Mouse (Mus musculus) adrenal gland, postnatal 4 days (tissue): ENCODE measurements around the gene Lpo. TPM values are rescaled to one million over a fixed set of nuclear protein-coding genes. Genes with fewer than 3 reads are reported as not detected.

Source experiments
- DNase-seq, 2 experiments: peaks; one replicate each; pipeline ENCODE4 v3.0.0; 2021 to 2022; ENCODE audit warnings: low spot score in 2 of 2, mixed read lengths in 2 of 2
- total RNA-seq, 2 experiments: library from RNA; stranded (reverse); gene quantifications; 2 replicates each; pipeline ENCODE4 v1.2.3; 2021

Gene Lpo
- total RNA-seq, 2 experiments from 2014 or later = not detected

- DNase-seq = no peak
Observed at GRCm38 (mm10) chr11:87807433-87807832, 20.7 kb downstream of the Lpo start.

DNA sequence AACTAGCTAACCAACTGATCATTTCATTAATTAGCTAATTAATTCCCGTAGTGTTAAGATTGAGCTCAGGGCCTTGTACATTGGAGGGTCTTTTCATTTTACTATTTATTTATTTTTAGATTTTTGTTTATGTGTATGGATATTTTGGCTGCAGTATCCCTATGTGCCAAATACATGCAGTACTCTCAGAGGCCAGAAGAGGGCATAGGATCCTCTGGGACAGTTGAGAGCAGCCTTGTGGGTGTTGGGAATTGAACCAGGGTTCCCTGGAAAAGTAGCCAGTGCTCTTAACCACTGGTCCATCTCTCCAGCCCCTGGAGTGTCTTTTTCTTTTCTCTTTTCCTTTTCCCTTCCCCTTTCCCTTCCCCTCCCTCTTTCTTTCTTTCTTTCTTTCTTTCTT lies 22.6 kb downstream of the Lpo start:
- DNase-seq = no peak

DNA sequence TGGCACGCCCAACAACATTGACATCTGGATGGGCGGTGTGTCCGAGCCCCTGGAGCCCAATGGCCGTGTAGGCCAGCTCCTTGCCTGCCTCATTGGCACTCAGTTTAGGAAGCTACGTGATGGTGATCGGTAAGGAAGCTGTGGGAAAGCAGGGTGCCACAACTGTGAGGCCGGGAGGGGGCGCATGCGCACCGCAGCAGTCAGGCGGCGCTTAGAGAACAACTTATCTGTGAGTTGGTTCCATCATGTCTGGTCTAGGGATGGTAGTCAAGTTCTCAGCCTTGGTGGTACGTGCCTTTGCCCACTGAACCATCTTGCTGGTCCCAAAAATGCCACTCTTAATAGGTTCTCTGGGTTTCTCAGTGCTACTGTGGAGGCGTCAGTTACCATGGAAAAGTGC lies 25.5 kb downstream of the Lpo start:
- DNase-seq = no peak

- no peak for DNase-seq
Observed at GRCm38 (mm10) chr11:87801711-87802275, 26.3 kb downstream of the Lpo start.

DNA sequence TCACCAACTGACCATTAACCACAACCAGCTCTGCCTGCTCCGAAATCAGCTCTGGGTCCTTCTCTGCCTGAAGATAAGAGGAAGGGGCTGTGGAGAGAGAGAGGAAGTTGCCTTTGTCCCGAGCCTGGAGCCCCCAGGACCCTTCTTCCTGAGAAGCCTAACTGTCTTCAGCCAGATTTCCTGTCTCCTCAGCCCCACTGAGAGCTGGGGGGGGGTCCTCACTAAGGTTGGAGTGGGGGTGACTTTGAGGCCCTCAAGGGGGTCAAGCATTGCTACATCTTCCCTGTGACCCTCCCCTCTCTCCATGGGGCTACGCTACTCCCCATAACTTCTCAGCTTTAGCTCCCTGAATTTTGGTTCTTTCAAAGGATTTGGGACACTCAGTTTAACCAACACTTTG lies 34.6 kb downstream of the Lpo start, which contains the start of gene Mpo:
TSS of gene Mpo (plus strand) at position 122 of the 400 bp plus-strand sequence.
- DNase-seq = no peak

DNA sequence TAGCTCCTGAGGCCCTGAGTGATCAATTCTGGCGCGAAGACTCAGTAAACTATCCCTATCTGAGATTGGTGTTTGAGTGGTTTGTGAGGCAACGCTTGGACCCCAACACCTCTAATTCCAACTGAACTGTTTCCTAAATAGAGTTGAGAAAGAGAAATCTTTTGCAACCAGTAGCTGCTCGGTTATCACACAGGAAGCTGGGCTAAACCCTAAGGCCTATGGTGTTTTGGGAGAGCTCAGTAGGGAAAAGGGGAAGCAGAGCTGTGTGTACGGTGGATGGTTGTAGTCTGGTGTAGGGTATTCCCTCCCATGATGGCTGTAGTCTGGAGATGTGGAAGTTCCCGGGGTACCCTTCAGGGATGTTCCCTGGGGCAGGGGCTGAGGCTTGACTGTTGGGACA lies 38.0 kb downstream of the Lpo start:
- no peak for DNase-seq

GRCm38 (mm10) chr11:87780130-87780529 lies 48.0 kb downstream of the Lpo start:
- DNase-seq = no peak

DNA sequence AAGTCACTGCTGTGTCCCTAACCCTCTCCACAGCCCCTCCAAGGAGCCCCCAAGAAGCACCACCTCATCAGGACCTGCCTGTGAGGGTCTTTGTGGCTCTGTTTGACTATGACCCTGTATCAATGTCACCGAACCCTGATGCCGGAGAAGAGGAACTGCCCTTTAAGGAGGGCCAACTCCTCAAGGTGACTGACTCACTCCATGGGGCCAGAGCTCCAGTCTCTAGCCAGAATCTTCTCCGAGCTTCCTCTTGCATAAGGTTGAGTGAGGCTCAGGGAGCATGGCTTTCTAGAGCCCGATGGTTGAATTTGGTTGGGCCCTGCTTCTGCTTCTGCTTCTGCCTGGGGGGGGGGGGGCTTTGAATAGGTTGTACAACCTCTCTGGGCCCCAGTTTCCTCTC lies 48.7 kb downstream of the Lpo start:
- no peak for DNase-seq

- no peak for DNase-seq
Observed at GRCm38 (mm10) chr11:87778915-87779314, 49.2 kb downstream of the Lpo start.

DNA sequence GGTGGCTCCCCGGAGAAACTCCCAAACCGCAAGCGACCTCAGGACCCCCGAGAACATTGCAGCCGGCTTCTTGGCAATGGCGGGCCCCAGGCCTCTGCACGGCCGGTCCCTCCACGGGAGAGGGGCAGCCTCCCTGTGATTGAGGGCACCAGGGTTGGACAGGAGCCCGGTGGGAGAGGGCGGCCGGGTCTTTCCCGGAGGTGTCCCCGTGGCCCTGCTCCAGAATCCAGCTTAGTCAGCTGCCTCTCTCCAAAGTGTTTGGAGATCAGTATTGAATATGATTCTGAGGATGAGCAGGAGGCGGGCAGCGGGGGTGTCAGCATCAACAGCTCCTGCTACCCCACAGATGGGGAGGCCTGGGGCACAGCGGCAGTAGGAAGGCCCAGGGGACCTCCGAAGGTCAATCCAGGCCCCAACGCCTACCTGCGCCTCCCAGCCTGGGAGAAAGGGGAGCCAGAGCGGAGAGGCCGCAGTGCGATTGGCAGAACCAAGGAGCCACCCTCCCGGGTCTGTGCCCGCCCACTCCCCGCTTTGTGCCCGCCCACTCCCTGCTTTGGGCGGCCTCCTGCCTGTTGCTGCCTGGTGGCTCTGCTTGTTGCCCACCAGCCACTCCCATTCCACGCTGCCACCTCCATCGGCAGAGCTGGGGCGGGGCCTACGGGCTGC lies 49.9 kb downstream of the Lpo start:
- no peak for DNase-seq

DNA sequence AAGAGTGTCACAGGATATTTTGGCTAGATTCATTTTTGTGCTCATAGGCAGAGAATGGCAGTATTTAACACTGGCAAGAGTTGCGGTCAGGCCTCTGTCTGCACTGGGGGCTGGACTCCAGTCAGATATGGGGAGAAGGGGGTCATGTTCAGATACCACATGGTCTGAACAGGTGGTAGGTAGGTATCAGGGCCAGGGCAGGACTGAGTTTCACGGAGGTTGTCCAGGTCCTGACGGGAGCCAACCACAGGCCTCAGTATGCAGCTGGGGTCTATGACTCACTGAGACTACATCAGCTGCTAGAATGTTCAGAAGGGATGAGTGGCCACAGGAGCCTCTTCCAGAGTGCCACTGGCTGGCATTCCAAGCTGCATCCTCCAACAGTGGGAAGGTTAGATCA lies 55.7 kb downstream of the Lpo start:
- DNase-seq = no peak

- DNase-seq = peak; percentile 50 to 66
Observed at GRCm38 (mm10) chr11:87770989-87771388, 57.1 kb downstream of the Lpo start.

DNA sequence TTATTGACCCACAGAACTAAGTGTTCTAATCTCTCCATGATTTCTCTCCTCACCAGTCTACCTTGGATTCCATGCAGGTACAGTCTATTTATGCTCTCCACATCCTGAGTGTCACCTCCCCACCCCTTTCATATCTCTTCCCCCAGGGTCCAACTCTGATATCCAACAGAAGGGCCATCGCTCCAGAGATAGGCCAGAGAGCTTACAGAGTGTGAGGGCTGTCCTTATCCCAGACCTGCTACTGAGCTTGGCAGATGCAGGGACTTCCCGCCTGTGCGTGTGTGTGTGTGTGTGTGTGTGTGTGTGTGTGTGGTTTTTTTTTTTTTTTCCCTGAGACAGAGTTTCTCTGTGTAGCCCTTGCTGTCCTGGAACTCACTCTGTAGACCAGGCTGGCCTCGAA lies 59.3 kb downstream of the Lpo start:
- DNase-seq = no peak

- DNase-seq = no peak
Observed at GRCm38 (mm10) chr11:87763988-87764876, 63.9 kb downstream of the Lpo start.

DNA sequence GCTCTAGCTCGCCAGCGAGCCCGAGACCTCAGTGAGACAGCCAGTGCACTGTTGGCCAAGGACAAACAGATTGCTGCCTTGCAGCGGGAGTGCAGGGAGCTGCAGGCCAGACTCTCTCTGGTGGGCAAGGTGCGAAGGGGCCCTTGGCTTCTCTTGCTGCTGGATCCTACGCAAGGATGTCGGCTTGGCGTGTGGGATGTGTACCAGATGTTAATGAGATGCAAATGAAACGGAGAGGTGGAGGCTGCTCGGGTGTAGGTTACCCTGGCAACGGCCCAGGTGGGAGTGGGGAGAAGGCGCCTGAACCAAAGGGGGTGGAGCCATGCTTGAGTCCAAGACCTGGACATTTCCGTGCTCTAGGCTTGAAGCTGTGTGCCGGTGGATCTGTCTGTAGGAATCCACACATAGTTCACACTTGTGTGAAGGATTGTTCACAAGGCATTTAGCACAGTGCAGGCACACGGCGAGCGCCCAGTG lies 64.5 kb downstream of the Lpo start:
- DNase-seq = no peak

DNA sequence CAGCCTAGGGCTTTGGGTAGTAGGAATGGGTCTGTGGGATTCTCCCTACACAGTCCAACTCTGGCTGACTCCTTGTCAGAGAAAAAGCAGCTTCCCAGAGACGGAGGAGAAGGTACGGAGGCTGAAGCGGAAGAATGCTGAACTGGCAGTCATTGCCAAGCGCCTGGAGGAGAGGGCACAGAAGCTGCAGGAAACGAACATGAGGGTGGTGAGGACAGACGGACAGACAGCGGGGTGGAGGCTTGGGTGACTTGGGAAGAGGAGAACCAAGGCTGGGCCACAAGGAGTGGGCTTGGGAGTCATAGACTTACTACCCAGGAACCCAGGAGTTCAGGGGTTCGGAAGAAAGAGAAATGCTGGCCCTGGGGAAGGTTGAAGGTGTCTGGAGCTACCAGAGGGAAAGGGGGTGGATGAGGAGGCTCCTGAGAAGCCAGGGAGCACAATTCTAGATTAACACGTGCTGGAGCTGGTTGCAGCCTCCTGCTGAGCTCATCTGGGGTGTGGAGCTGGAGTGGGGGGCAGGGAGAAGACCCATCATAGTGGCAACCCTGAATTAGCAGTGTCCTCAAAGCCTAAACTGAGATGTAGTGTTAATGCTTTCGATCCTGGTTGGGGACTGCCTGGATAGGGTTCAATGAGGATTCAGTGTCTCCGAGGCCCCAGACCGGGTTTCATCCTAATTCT lies 65.2 kb downstream of the Lpo start:
- no peak for DNase-seq

DNA sequence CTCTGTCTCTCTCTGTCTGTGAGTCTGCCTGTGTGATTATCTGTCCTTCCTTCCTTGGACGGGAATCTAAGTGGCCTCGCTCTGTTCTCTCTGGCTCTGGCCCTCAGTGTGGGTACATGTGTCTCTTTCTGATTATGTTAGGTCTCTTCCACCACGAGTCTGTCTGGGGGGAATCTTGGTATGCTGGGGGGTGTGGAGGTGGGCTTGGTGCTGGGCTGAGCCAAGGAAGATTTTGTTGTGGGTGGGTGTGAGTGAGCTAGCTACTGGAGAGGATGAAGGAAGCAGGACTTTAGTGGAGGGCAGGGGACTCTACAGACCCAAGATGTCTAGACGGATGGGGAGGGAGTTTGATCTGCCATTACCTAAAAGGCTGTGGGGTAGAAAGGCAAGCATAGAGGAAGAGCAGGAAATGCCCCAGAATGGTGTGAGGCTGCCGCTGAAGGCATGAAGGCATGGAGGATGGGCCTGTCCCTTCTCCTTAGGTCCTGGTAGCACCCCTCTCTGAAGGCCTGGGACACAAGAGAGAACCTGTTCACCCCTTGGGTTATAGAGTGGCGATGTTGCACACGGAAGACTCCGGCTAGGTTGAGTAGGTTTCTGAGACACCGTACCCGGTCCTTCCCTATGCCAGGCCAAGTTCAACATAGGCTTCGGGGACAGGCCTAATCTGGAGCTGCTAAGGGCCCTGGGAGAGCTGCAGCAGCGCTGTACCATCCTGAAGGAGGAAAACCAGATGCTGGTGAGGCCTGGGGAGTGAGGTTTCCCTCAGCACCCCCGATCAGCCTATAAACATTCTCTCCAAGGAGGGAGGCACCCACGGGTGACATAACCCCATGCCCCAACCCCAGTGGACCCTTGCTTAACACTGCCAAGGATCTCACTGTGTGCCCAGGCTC lies 66.0 kb downstream of the Lpo start:
- DNase-seq = no peak

- no peak for DNase-seq
Observed at GRCm38 (mm10) chr11:87761181-87761721, 66.8 kb downstream of the Lpo start.

DNA sequence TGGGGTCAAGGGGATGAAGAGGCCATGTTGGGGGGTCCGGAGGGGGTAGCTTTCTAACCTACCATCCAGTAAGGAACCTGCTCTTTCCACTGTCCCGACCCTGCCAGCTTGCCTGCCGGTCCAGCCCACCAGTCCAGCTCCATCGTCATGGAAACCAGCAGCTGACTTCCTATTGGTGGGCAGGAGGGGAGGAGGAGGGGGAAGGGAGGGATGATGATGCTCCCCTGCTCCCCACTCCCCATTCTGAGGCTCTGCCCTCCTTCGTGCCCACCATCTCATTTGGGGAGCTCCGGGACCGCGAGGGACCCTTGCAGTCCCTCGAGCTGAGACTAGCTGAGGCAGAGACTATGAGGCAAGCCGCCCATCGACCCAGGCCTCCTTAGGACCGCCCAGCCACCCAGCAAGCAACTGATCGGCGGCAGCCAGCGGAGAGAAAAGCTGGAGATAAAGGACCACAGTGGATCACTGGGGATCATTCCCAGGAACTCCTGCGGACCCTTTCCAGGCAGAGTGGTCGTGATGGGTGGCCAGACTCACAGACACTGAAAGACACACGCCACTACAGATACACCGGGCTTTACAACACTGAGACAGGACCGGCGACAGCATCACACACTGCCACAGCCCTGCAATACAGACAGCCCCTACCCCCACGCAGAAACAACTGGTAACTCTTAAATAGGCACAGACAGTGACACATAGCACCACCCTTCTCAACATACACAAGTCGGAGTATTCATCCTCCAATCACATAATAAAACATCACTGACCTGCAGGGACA lies 67.6 kb downstream of the Lpo start, which contains the start of gene Tspoap1:
TSS of gene Tspoap1 (plus strand) at position 241 of the 781 bp plus-strand sequence.
- DNase-seq = no peak
